Mouse (Mus musculus) MEL (cell line): Measurements from ENCODE around the gene Nlrp6. TPM values are rescaled to one million over a fixed set of nuclear protein-coding genes. Genes with fewer than 3 reads are reported as not detected.

ENCODE experiments used
- DNase-seq: peaks from one replicate; pipeline ENCODE4 v3.0.0; 2011; ENCODE audit warnings: low read depth, low spot score
- H3K27ac ChIP-seq: 2 replicates; pipeline ENCODE4 v1.5.1; 2012; ENCODE audit warnings: low read depth, mild to moderate bottlenecking, control low read depth, low read length, moderate library complexity; ENCODE audit not compliant: control insufficient read depth
- H3K27me3 ChIP-seq, 2 experiments: fragments of 150-350 bp in 1 of 2; sonication (generic) in 1 of 2; 2 replicates each; pipeline ENCODE4 v1.6.1; 2012; ENCODE audit warnings: low read length in 2 of 2, mild to moderate bottlenecking in 2 of 2, improper control_type of control experiment in 1 of 2, moderate library complexity in 1 of 2; ENCODE audit not compliant: insufficient read depth in 2 of 2, control insufficient read depth in 1 of 2
- H3K36me3 ChIP-seq, 2 experiments: 2 replicates each; pipeline ENCODE4 v1.6.1; 2012 to 2014; ENCODE audit warnings: low read length in 2 of 2, improper control_type of control experiment in 1 of 2, inconsistent platforms in 1 of 2, mild to moderate bottlenecking in 1 of 2; ENCODE audit not compliant: insufficient read depth in 2 of 2, control insufficient read depth in 1 of 2
- H3K4me1 ChIP-seq, 2 experiments: fragments of 150-350 bp in 1 of 2; sonication (generic) in 1 of 2; 2 replicates each; pipeline ENCODE4 v1.6.1; 2012; ENCODE audit warnings: low read length in 2 of 2, improper control_type of control experiment in 1 of 2, mild to moderate bottlenecking in 1 of 2; ENCODE audit not compliant: insufficient read depth in 2 of 2, control insufficient read depth in 1 of 2
- H3K4me3 ChIP-seq, 2 experiments: fragments of 150-350 bp in 1 of 2; sonication (generic) in 1 of 2; 2 replicates each; pipeline ENCODE4 v1.5.1; 2012; ENCODE audit warnings: low read depth in 2 of 2, low read length in 2 of 2, mild to moderate bottlenecking in 2 of 2, moderate library complexity in 2 of 2, control low read depth in 1 of 2, improper control_type of control experiment in 1 of 2; ENCODE audit not compliant: control insufficient read depth in 1 of 2, insufficient read depth in 1 of 2
- H3K79me2 ChIP-seq: 2 replicates; pipeline ENCODE4 v1.6.1; 2012; ENCODE audit warnings: mild to moderate bottlenecking, low read length, moderate library complexity; ENCODE audit not compliant: control insufficient read depth, poor library complexity, insufficient read depth
- H3K9ac ChIP-seq: 2 replicates; pipeline ENCODE4 v1.6.1; 2012; ENCODE audit warnings: low read depth, mild to moderate bottlenecking, control low read depth, low read length, moderate library complexity; ENCODE audit not compliant: control insufficient read depth, poor library complexity, severe bottlenecking
- H3K9me3 ChIP-seq: fragments of 150-350 bp; sonication (generic); replicated peaks from 2 replicates; pipeline ENCODE4 v1.6.1; 2012; ENCODE audit warnings: mild to moderate bottlenecking, low read length, improper control_type of control experiment, moderate library complexity; ENCODE audit not compliant: insufficient read depth
- CTCF ChIP-seq, 3 experiments: IDR thresholded peaks in 2 of 3; conservative IDR thresholded peaks in 1 of 3; 2 replicates each; pipeline ENCODE4 v1.5.1; 2011 to 2012; ENCODE audit warnings: low read length in 3 of 3, low read depth in 2 of 3, mild to moderate bottlenecking in 2 of 3, improper control_type of control experiment in 1 of 3, inconsistent platforms in 1 of 3, mixed read lengths in 1 of 3, moderate library complexity in 1 of 3; ENCODE audit not compliant: control insufficient read depth in 1 of 3, insufficient read depth in 1 of 3, poor library complexity in 1 of 3, severe bottlenecking in 1 of 3
- E2F4 ChIP-seq: IDR thresholded peaks from 2 replicates; pipeline ENCODE4 v1.6.1; 2011; ENCODE audit warnings: low read depth, low read length, improper control_type of control experiment, borderline replicate concordance
- ELF1 ChIP-seq: IDR thresholded peaks from 2 replicates; pipeline ENCODE4 v1.6.1; 2014; ENCODE audit warnings: low read depth, mild to moderate bottlenecking, inconsistent platforms, low read length, improper control_type of control experiment, moderate library complexity
- JUND ChIP-seq: IDR thresholded peaks from 2 replicates; pipeline ENCODE4 v1.6.1; 2011; ENCODE audit warnings: low read depth, mild to moderate bottlenecking, improper control_type of control experiment, low read length
- MAFK ChIP-seq: IDR thresholded peaks from 2 replicates; pipeline ENCODE4 v1.6.1; 2011; ENCODE audit warnings: low read depth, mild to moderate bottlenecking, low read length, improper control_type of control experiment, borderline replicate concordance
- MAX ChIP-seq: IDR thresholded peaks from 2 replicates; pipeline ENCODE4 v1.6.1; 2011; ENCODE audit warnings: low read length, improper control_type of control experiment
- MYC ChIP-seq: IDR thresholded peaks from 2 replicates; pipeline ENCODE4 v1.6.1; 2011; ENCODE audit warnings: low read depth, mild to moderate bottlenecking, low read length, improper control_type of control experiment, moderate library complexity
- POLR2A ChIP-seq, 2 experiments: IDR thresholded peaks; 2 replicates each; pipeline ENCODE4 v1.6.1; 2011 to 2012; ENCODE audit warnings: low read length in 2 of 2, mild to moderate bottlenecking in 2 of 2, control low read depth in 1 of 2, improper control_type of control experiment in 1 of 2, low read depth in 1 of 2, moderate library complexity in 1 of 2; ENCODE audit not compliant: control insufficient read depth in 1 of 2, insufficient read depth in 1 of 2, poor library complexity in 1 of 2
- POLR2AphosphoS2 ChIP-seq: IDR thresholded peaks from 2 replicates; pipeline ENCODE4 v1.6.1; 2011; ENCODE audit warnings: low read length, improper control_type of control experiment
- POLR2AphosphoS5 ChIP-seq: IDR thresholded peaks from 2 replicates; pipeline ENCODE4 v1.6.1; 2012; ENCODE audit warnings: low read depth, borderline replicate concordance, mild to moderate bottlenecking, inconsistent platforms, low read length, moderate library complexity, mixed read lengths
- RCOR1 ChIP-seq: IDR thresholded peaks from 2 replicates; pipeline ENCODE4 v1.6.1; 2012; ENCODE audit warnings: low read depth, mild to moderate bottlenecking, inconsistent platforms, low read length, improper control_type of control experiment
- SMC3 ChIP-seq: IDR thresholded peaks from 2 replicates; pipeline ENCODE4 v1.6.1; 2011; ENCODE audit warnings: low read depth, low read length, improper control_type of control experiment
- TAL1 ChIP-seq: IDR thresholded peaks from 2 replicates; pipeline ENCODE4 v1.6.1; 2012; ENCODE audit warnings: mild to moderate bottlenecking, inconsistent platforms, low read length, moderate library complexity, mixed read lengths
- TBP ChIP-seq: IDR thresholded peaks from 2 replicates; pipeline ENCODE4 v1.8.0; 2011; ENCODE audit warnings: low read depth, low read length, improper control_type of control experiment
- ZC3H11A ChIP-seq: IDR thresholded peaks from 2 replicates; pipeline ENCODE4 v1.6.1; 2012; ENCODE audit warnings: low read depth, mild to moderate bottlenecking, inconsistent platforms, low read length, improper control_type of control experiment
- ZNF384 ChIP-seq: IDR thresholded peaks from 2 replicates; pipeline ENCODE4 v1.6.1; 2012; ENCODE audit warnings: low read depth, mild to moderate bottlenecking, inconsistent platforms, low read length, improper control_type of control experiment
- polyA plus RNA-seq, 2 experiments: library from polyadenylated mRNA; stranded (reverse) in 1 of 2; unstranded in 1 of 2; fragments of >175 nt in 1 of 2; fragments of >200 nt in 1 of 2; gene quantifications; 2 replicates each; pipeline versions ENCODE4 v1.2.1 to v1.2.4; 2012; ENCODE audit warnings: low replicate concordance in 2 of 2, low read depth in 1 of 2; ENCODE audit not compliant: insufficient read length in 2 of 2, insufficient read depth in 1 of 2, missing spikeins in 1 of 2
- total RNA-seq: library from RNA; depleted of rRNA; stranded (reverse); fragments of 300-350 nt; gene quantifications from 2 replicates; pipeline ENCODE4 v1.2.3, GENCODE M21; 2012

Gene Nlrp6
- total and polyA plus RNA-seq, 3 experiments: not detected

DNA sequence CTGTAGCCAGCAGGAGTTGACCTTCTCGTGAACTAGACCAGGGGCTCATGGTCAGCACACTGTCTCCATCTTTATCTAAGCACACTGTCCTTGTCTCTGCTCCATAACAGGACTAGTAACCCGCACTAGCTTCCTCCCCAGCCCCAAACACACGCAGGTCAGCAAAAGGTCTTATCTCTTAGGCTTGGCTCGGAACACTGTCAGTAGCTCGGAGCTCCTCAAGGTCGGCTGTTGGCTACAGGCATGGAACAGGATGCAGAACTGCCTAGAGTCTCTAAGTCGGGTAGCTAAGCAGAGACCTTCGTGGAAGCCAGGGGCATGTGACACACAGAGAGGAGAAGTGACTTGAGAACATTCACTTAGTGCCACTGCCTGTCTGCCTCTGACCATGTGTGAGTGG, 27.5 kb downstream of the Nlrp6 start:
- Histone ChIP-seq H3K79me2 (peaks cover 4% of the 10 kb centered on the region), H3K4me1 (peaks cover 0 to 16% of the 10 kb centered on the region in 2 experiments; a peak in 3 of 4 replicates), H3K4me3 (no peak overlapping the region), H3K36me3 (peaks cover 0 to 9% of the 10 kb centered on the region in 2 experiments; a peak in 2 of 4 replicates), H3K27me3 (no peaks in the 10 kb centered on the region), H3K9me3 (no peaks in the 10 kb centered on the region), H3K9ac (no peak overlapping the region), H3K27ac (no peak overlapping the region)
- TF ChIP-seq ZC3H11A: no peak
- TF ChIP-seq JUND: no peak
- DNase-seq: no peak

DNA sequence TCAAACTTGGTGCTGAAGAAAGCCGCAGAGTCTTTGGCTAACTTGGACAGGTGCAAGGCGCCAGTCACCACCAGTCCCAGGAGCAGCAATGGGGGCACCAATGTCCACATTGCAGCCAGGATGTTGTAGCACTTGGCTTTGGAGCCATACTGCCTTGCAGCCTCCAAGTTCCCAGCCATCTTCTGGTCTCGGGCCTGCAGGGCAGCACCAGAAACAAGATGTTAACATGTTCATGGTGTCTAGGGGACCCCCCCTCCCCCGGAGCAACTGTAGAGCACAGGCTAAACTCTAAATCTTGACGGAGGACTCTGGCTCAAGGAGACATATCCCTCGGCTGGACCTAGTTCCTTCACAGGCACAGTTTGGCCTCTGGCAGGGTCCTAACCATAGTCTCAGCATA, 28.6 kb downstream of the Nlrp6 start:
- no peaks in the 10 kb centered on the region for H3K9me3 ChIP-seq
- H3K27me3 ChIP-seq: no peaks in the 10 kb centered on the region
- H3K4me1 ChIP-seq: peaks cover 0 to 22% of the 10 kb centered on the region in 2 experiments; a peak in 3 of 4 replicates
- no peak overlapping the region for H3K27ac ChIP-seq
- no peak overlapping the region for H3K9ac ChIP-seq
- peaks cover 0 to 19% of the 10 kb centered on the region in 2 experiments; a peak in 2 of 4 replicates for H3K36me3 ChIP-seq
- TF ChIP-seq CTCF (IDR thresholded peaks at IDR 0.05 in 2 of 3, conservative IDR thresholded peaks at IDR 0.05 in 1 of 3; ENCODE audit: control insufficient read depth in 1 of 3, insufficient read depth in 1 of 3, low read depth in 2 of 3, low read length in 3 of 3, poor library complexity in 1 of 3, severe bottlenecking in 1 of 3): no peak
- no peak for TF ChIP-seq E2F4
- TF ChIP-seq RCOR1: no peak
- no peak for TF ChIP-seq MYC
- no peak for TF ChIP-seq POLR2A (IDR thresholded peaks at IDR 0.05; ENCODE audit: control insufficient read depth in 1 of 2, insufficient read depth in 1 of 2, low read depth in 1 of 2, low read length in 2 of 2, poor library complexity in 1 of 2)
- TF ChIP-seq, all 39 proteins: peak for 0
- no peak overlapping the region for H3K4me3 ChIP-seq
- no peak for DNase-seq
- H3K79me2 ChIP-seq: peaks cover 15% of the 10 kb centered on the region

DNA sequence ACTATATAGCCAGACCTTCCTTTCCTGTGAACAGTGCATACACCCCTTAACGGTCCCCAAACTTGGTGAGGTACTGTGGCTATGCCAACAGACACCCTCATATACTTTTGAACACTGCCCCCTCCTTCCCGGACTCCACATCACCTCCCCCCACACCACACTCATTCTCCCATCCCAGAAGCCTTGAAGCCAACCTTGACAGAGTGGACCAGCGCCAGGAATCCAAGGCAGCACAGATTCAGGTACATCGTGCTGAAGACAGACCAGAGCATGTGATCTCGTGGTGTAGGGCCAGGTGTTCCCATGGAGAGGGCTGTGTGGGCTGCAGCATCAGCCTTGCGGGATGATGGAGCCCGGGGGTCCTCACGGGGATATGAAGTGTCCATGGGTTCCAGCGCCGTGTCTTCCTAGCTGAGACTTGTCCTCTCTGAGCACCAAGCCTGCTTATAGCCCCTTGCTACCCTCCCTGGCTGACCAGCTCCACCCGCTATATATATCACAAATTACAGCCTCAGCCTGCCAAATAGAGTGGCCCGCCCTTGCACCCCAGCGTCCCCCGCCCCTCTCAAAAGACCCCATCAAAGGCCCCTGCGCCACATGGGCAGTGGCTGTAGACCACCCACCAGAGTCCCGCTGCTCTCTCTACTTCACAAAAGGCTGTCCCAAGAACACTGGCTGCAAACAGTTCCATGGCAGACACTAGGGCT, 29.3 kb downstream of the Nlrp6 start, which contains the start of gene Ifitm5:
Ifitm5 (minus strand) TSS at position 468 of the 707 bp plus-strand sequence.
- H3K27ac ChIP-seq: no peak within 1 kb of the TSS

More for the DNA sequence above, 29.3 kb downstream of the Nlrp6 start, which contains the start of gene Ifitm5:
- Histone ChIP-seq H3K36me3 (peaks cover 0 to 22% of the 10 kb centered on the region in 2 experiments; a peak in 2 of 4 replicates), H3K9ac (no peak within 1 kb of the TSS), H3K9me3 (no peaks in the 10 kb centered on the region), H3K4me1 (peaks cover 0 to 27% of the 10 kb centered on the region in 2 experiments; a peak in 3 of 4 replicates), H3K27me3 (no peaks in the 10 kb centered on the region), H3K79me2 (peaks cover 22% of the 10 kb centered on the region), H3K4me3 (no peak within 1 kb of the TSS)
- TF ChIP-seq ZNF384 (no peak), POLR2AphosphoS2 (no peak), ELF1 (no peak), MAX (no peak), MAFK (no peak), ZC3H11A (no peak), JUND (no peak), SMC3 (no peak), POLR2AphosphoS5 (no peak), TBP (no peak), TAL1 (no peak)
- DNase-seq: no peak
